Mouse (Mus musculus) E14TG2a.4 (cell line): ENCODE results near the gene Pcsk4.

ENCODE experiments used
- CTCF ChIP-seq: conservative IDR thresholded peaks from 2 replicates; pipeline ENCODE4 v1.5.1; 2014; ENCODE audit warnings: low read length
- NANOG ChIP-seq: IDR thresholded peaks from 2 replicates; pipeline ENCODE4 v1.6.1; 2014; ENCODE audit warnings: borderline replicate concordance, low read length, mixed read lengths

- no peak for TF ChIP-seq CTCF
- TF ChIP-seq NANOG = no peak
Observed at GRCm38 (mm10) chr10:80276238-80276637, 53.1 kb downstream of the Pcsk4 start.
